Mouse (Mus musculus): Measurements from ENCODE around the gene Il1r2.

The Il1r2 gene

DNA sequence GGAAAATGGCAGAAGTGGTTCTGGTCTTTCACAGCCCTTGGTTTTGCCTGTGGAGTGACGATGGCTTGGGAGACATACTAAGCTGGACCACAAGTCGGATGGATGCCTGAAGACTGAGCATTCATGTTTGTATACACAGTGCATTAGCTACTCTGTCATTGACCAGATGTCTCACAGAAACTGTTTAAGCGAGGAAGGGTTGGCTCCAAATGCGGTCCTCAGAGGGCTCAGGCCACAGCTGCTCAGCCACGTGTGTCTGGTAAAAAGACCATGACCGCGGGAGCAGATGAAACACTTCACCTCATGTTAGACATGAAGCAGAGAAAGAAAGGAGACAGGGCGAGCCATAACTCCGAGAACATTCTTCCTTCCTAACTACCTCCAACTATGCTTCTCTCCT is 12.5 kb upstream of the Il1r2 start:
- no peak for DNase-seq

DNA sequence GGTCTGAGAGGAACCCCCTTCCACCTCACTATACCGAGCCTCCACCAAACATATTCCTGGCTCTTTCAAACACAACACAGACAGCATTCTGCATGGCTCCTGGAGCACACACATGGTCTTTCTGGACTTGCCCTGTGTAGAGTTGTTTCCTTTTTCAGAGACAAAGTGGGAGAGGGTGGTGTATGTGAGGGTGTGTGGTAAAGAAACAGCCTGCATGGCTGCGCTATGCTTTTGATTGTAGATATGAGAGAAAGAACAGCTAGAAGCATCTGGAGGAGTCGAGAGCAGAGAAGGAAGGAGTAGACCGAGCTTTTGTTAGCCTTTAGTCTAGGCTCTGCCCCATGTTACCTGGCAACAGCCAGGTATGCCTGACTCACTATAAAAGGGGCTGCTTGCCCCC is 10.5 kb upstream of the Il1r2 start:
- DNase-seq, result no peak

DNA sequence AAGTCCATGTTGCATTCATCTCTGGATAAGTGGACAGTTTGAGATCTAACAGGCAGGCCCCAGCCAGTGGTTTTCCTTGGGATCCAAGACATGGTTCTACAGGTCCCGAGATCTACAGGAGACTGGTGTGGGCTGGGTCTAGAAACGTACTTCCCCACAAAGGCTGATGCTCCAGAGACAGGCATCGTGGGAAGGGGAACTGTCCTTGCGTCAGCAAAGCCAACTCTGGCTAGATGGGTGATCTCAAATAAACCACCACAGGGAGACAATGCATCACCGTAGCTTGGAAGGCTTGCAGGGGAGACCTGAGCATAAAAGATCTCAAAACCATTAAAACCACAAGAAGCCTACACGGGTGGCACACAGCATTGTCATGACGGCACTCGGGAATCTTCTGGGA is 9.4 kb upstream of the Il1r2 start:
- DNase-seq, result no peak

DNA sequence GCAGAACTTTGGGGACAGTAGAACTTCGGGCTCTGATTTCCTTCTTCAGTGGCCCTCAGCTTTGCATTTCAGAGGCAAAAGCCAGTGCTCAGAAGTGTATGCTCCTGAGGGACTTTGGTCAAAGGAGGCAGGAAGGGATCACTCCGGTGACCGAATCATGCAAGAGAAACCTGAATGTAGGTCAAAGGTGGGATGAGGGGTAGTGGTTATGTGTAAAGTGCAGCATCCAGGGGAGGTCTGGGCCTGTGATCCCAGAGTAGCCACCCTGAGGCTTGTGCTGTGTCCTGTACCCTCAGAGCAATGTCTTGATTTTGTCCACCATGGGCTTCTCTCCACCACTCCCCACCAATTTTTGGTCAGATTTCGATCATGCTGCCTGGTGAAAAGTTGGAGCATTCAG is 1.3 kb upstream of the Il1r2 start:
- DNase-seq, result no peak

DNA sequence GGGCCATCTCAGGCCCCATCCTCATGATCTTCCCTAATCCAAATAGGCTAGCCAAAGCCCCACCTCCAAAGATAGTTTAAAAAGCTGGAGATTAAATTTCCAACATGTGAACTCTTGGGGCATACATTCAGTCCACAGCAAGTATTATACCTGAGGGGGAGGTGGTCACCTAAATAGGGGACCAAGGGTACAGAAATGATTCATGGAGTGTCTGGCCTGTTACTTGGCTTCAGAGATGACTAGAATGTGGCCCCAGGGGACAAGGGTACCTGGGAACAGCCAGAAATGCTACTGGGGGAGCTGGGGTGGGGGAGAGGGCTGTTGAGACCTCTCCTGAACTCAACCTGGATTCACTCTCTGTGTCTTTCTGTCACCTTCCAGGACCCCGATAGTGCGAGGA is 3.4 kb downstream of the Il1r2 start:
- no peak for DNase-seq

DNA sequence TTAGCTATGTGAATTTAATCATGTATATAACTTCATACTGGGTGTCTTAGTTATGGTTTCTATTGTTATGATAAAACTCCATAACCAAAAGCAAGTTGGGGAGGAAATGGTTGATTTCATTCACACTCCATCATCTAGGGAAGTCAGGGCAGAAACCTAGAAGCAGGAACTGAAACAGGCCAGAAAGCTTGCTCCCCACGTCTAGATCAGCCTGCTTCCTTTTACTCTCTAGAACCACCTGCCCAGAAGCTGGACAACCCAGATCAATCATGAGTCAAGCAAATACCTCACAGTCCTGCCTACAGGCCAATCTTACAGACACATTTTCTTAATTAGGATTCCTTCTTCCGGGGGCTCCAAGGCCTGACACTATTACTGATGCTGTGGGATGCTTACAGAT is 7.2 kb downstream of the Il1r2 start:
- no peak for DNase-seq

DNA sequence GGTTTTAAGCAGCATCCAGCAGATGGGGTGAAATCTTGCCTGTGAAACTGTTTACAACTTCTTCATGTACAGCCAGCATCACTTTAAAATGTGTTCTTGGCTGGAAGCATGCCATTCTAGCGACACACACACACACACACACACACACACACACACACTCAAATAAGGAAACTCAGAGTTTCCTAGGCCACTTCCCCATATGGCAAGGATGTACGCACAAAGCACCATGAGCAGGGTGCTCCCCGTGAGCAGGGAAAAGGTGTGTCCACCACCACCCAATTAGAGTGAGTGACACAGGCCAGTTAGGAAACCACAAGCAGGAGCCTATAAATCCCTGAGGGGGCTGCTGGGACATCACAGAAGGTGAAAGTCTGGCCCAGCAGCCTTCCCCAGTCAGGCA is 10.5 kb downstream of the Il1r2 start:
- peak in 1 of 2 experiments; percentile 7 for DNase-seq

DNA sequence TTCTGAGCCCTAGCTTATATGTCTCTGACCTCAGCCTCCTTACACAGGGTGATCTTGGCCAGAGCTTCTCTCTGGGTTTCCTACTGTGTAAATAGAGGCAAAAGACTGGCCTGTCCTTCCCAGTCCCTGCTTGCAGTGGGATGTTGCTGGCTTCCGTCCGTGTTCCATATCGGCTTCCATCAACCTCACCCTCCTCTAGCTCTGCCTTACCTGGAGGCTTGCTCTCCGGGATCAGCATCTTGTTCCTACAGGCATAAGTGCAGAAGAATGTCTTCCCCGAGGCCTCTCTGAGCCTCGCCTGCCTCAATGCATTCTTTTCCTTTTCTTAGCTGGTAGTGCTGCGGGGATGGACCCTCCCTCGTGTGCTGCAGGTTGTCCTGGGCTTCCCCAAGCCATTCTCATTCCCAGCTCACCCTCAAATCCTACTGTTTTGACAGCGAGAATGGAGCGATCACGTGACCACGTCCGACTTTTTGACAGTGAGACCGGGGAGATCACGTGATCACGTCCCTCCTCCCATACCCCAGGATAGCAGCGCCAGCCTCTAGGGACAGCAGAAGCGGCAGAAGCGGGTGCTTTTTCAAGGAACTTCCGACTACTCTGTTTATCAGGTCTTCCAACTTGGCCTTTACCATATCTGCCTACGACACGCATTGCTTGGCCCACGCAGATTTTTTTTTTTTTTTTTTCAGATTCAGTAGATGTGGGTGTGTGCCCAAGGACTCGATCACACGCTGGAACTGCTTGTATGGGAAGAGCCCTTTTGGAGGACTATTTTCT is 11.7 kb downstream of the Il1r2 start:
- peak; percentile 68 to 73 for DNase-seq

DNA sequence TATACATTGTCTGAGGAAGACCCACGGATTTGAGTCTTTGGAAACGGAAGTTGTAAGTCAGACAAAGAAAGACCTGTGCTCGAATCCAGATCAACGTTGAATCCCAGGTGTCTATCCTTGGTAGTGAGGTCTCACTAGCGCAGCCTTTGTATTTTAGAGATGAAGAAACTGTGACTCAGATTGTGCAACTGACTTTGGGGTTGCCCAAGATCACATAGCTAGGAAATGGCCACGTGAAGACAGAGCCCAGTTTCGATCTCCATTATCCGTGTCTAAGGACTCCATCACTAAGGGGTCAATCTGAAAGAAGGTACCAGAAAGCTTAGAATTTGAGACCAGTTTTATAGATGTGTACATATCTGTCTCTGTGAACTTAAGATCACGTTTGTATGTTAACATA is 17.3 kb downstream of the Il1r2 start:
- DNase-seq, result no peak

DNA sequence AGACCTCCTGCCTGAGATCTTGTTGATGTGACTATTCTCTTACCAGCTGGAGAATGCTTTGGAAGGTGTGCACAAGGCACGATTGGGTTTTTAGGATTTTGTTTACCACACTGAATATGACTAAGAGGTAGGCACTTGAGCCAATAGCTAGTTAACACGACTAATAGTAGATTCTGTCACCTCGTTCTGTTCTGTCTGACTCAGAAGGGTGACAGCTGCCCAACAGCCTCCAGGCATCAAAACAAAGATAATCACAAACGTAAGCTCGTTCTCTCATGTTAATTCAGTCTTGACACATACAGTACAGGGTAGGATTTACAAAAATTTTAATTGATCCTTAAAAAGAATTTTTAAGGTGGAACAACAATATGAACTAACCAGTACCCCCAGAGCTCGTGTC is 18.7 kb downstream of the Il1r2 start:
- DNase-seq, result no peak

DNA sequence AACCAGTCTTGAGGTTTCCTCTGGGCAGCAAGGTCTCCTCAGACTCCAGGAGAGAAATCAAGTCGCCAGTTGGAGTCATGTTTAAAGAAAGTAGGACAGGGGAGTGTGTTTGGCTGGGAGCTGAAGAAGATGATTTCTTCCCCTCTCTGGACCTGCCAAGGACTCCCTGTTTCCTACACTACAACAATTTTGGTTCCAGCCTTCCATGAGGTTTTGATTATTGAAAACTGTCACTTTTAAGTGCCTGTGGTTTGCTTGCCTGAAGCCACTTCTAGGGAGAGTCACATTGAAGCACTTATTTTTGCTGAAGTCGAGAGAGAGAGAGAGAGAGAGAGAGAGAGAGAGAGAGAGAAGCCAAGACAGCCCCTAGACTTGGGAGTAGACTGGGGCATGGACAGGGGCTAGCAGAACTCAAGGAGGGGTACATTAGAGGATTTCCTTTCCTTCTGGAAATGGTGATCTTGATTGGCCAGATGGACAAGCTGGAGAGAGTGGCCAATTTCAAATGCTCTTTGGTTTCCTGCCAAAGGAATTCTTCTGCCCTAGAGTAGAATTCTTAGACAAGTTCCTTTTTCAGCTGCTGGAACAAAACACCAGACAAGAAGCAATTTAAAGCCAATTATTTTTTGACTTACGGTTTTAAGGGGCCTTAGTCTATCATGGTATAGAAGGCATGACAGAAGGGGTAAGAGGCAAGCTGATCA is 20.9 kb downstream of the Il1r2 start:
- DNase-seq, result no peak

DNA sequence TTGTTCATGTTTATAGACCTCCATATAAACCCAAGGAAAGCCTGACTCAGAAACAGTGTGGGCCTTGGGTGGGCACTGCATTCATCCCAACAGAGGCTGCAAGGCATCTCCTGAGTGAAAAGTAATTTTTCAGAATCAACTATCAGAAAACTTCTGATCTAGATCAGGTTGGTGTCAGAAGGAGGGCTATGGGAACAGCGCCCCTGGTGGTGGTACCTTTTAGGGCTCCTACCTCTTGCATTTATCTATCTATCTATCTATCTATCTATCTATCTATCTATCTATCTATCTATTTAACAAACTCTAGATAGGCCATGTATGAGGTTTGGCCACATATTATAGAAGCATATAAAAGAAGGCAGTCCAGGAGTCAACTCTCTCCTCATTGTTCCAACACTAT is 21.7 kb downstream of the Il1r2 start:
- DNase-seq, result no peak

DNA sequence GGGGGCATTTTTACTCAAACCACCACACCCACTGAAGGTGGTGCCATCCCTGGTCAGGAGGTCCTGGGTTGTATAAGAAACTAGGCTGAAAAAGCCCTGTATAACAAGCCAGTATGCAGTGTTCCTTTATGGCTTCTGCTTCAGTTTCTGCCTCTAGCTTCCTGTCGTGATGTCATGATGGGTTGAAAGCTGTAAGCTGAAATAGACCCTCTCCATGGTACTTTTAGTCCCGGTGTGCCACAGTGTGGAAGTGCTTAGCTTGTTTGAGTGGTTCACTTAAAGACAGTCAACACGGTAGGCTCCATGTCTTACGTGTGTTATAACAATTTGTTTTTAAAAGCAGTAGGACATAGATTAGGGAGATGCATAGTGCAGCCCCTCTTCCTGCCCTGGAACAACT is 32.4 kb downstream of the Il1r2 start:
- DNase-seq, result no peak

DNA sequence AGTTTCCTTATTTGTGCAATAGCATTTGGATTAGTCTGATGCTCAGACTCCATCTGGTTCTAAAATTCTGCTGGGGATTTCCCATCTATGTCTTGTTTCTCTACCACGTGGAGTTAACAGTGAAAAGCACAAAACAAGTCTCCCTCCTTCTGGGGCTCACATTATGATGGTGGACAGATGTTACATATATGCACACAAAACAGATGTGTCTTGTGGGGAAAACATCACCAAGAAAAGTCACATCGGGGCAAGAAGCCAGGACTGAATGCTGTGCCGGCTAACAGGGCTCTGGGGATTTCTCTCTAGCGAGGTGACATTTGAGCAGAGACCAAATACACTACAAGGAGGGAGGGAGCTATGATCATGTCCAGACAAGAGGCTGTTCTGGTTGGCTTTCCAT is 32.8 kb downstream of the Il1r2 start:
- DNase-seq, result no peak

DNA sequence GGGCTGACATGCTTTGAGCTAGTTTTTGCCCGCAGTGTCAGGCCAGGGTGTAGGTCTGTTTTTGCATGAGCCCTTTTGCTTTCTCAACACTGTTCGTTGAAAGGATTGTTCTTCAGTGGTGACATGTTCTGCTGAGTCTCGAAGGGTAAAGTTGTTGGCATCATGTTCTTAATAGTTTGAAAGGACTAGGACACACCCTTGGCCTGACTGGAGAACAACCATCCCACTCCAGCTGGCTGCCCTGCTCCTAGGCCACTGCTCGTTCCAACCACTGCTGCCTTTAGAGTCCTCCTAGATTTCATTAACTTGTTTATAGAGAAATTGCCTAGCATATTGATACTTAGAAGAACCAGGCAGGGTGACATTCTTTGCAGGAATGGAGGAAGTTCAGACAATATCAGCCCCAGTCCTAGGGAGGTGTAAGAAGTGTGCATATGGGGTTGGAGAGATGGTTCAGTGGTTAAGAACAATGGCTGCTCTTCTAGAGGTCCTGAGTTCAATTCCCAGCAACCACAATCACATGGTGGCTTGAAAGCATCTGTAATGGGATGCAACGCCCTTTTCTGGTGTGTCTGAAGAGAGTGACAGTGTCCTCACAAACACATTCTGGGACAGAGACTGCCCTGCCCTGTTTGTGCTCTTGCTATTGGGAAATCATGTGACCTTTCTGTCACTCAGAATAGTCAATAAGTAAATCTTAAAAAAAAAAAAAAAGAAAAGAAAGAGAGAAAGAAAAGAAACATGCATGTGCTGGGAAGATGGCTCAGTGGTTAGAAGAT is 34.3 kb downstream of the Il1r2 start:
- no peak for DNase-seq

DNA sequence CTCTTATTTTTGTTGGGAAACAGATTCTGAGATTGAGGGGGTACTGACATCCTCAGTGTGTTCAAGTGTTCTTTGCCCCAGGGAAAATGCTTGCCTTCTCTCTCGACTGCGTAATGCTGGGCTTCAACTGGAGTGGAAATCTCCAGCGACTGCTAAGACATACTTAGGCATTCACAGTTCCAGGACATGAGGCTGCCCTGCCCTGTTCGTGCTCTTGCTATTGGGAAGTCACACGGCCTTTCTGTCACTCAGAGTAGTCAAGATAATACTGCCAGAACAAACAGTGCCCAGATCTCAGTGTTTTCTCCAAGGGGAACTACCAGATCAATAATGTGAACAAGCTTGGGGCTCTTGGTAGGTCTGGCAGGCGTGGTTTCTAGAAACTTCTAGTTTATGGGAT is 35.9 kb downstream of the Il1r2 start:
- no peak for DNase-seq

DNA sequence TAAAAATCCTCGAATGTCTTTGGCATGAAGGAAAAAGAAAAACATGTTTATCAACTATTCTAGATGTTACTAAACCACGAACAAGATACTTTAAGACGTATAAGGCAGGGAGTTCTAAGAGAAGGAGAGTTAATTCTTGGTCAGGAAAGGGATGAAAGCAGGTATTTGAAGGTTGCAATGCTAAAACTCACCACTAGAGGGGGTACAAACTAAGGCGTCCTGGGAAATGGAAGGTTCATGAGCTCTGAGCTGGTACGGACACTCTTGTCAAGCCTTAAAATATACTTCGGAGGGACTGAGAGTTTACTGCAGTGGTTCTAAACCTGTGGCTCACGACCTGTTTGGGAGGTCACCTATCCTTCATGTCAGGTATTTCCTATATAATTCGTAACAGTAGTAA is 41.4 kb downstream of the Il1r2 start:
- peak in 1 of 2 experiments; percentile 48 for DNase-seq

DNA sequence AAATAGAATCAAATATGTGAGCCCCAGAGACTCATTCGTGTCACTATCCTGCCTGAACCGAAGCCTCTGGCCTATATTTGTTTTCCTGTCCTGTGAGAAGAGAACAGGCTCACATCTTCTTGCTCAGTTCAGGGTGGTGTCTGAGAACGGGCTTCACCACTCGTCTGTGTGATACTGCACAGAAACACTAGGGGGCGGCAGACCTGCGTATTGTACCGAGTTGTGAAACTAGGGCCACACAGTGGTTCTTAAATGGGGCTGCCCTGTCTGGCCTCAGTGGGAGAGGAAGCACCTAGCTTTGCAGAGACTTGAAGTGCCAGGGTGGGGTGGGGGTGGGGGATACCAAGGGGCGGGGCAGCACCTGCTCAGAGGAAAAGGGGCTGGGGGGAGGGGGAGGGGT is 42.5 kb downstream of the Il1r2 start:
- peak; percentile 81 to 85 for DNase-seq

DNA sequence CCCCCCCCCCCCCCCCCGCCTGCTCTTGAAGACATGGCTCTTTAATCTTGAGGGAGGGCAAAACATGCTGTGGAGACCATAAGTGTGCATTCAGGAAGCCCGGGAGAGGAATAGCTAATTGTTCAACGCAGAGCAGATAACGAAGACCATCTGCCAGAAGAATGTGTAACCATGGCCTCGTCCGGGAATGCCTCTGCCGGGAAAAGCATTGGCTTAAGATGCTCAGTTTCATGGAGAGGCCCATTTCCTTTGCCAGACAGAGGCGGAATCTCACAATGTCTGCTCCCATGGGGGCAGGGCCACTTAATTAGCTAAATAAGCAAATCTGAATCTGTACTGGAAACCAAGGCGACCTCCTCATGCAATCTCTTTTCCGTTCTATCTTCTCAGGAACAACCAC is 43.7 kb downstream of the Il1r2 start:
- peak; percentile 8 to 22 for DNase-seq

DNA sequence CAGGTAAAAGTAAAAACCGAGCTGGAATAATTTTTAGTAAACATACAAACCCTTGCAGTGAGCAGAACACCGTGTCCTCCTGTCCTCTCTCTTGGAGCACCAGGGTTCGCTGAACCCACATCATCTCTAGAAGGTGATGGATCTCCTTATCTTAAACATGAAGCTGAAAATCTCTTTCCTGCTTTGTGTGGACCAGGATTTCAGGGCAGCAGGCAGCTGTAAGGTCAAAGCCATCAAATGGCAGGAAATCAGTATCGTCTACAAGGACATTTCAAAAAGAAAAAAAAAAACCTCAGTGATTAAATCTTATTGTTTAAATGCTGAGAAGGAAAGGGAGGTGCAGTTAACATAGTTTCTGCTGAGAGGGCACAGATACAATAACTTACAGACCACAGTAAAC is 50.4 kb downstream of the Il1r2 start:
- no peak for DNase-seq

DNA sequence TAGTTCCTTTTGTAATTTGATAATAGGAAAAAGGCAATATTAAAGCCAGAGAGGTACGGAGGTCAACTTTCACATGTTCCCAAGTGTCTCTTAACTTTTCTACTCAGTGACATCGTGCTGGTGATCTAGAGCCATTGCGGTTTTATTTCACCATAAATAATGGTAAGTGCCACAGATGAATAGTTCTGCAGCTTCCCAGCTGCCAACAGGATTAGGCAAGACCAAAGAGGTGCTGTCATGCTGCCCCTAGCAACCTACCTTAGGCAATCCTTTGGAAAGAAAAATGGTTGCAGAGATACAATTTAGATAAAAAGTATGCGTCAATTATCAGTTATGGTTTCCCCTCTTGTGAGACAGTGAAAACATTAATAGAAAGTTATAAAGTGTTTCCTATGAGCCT is 54.6 kb downstream of the Il1r2 start:
- DNase-seq, result no peak

DNA sequence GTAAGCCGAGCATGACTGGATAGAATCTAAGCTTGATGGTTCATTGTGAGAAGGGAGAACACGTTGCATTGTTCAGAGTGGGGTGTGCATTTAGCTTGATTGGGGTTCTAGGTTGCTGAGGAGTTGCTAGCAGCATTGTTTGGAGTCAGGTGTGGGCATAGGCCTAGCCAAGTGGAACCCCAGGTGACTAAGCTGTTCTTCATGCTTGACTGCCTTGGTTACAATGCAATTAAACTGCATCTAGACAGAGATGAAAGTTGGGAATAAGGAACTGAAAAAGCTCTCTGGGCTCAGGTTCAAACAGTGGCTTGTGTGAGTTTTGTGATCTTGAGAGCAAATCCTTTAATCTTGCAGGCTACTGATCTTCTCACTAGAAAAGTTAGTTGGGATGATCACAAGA is 55.4 kb downstream of the Il1r2 start:
- DNase-seq, result no peak

DNA sequence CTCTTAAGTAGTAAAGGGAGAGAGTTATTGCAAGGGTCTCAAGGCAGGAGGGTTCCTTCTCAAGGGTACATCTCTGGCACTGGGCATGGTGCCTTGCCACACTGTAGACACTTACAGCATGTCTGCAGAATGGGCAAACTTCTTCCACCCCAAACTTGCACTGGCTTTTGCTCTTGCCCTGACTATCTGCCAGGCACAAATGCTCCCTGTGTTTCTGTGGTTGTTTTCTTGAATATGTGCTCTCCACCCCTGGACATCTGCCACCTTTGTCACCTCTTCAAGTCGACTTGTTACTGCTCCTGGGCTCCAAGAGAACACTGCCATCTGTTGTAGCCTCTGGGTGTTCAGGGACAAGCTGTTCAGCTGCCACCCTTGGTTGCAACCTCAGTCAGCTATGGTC is 57.8 kb downstream of the Il1r2 start:
- no peak for DNase-seq

DNA sequence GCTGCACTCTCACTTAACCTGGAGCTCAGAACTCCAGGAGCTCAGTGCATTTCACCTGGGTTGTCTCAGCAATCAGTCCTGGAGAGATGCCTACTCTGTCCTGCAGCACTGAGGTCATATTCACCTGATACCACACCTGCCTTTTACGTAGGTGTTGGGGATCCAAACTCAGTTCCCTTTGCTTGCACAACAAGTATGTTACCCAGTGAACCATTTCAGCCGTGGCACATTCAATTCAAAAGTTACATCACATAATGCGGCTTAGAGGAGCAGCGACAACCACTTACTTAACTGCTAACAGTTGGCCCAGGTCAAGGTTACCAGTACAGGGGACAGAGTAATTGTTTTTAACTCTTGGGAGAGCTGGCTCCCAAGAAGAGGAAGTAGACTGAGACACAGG is 58.8 kb downstream of the Il1r2 start:
- DNase-seq, result no peak
